Mouse (Mus musculus): ENCODE data around the gene Riox1.
"Not testable (repeated sequence)": the region's sequence is repeated elsewhere in the genome, so short reads cannot be mapped to it uniquely, and the experiment has no call there.

The Riox1 gene

DNA sequence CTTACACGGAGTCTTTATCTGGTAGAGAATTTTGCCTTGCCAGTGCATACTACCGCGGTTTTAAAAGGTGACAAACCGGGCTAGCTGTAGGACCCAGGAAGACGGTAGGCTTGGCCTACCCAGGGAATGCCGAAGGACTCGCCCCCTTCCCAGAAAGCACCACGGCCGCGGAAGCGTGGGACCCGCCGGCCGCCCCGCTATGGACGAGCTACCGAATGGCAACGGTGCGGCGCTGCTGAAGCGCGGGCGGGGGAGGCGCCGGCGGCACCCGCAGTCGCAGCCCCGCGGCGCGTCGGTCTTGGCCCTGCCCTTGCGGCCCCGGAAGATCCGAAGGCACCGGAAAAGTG, at the start of gene Riox1:
Riox1 (plus strand) TSS at position 116 of the 347 bp plus-strand sequence.
- peak; percentile 48 to 76 for DNase-seq (ENCODE audit: low spot score in 2 of 2)

DNA sequence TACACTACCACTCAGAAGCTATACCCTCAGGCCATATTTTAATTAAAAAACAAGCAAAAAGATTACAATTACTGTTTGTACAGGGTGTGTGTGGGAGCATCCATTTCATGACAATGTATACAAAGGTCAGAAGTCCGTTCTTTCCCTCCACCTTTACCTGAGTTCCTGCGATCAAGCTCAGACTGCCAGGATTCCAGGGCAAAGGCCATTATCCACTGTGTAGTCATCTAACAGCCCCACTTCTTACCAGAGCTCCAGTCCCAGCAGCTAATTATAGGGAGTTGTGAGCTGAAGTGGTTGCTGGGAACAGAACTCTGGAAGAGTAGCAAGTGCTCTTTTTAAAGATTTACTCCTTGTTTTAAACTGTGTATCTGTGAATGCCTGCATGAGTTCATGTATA, 40.0 kb upstream of the Riox1 start:
- no peak for DNase-seq (ENCODE audit: low spot score in 2 of 2)

DNA sequence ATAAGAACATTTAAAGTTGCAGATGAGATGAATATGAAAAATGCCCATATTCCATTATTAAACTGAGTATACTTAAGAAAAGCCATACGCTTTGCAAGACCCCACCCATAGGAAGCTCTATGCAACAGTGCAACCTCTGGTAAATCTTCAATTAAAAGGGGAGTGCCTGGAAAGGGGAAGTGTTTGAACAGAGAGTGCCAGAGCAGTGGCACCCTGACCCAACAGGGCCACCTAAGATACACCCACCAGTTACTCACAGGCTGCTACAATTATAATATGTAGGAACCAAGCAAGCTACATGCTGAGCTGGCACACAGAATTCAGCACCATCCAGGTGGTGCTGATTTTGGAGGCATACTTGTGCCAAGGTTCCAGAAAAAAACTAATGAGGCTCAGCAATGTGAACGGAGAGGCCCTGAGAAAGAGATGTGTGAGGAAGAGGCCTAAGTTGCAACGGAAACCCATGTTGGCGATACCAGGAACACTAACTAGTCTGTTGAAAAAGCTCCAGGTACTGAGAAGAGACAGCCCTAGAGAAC, 36.1 kb upstream of the Riox1 start:
- DNase-seq (ENCODE audit: low spot score in 2 of 2): no peak

DNA sequence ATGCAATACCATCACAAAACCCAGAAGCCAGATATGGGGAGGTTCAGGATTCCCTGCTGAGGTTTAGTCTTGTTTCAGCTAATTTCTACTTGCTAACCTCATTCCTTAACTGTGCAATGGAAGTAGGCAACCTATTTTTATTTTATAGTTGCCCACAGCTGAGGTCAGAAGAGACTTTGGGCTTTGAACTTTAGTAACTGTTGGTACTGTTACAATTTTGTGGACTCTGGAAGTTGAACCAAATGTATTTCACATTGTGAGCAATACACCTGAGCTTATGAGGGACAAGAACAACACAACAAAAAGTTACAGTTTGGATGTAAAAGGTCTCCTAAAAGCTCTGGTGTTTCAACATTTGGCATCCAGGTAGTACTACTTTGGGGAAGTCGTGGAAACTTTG, 35.6 kb upstream of the Riox1 start:
- DNase-seq (ENCODE audit: low spot score in 2 of 2): no peak

DNA sequence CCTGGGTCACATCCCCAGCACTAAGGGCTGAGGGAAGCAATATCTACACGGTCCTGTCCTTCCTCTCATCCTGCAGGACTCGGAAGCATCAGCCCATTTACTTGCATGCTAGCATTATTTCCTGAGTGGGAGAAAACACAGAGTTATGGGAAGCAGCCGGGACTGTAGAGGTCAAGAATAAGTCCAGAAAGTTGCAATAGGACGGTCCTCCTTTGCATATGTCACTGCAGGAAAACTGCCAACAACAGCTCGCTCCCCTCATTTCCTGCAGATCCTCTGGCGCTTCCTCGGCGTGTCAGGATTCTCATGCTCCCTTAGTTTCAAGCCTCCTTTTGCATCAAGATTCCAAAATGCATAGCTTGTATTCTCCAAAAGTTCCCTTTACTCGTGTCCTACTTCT, 33.5 kb upstream of the Riox1 start:
- no peak for DNase-seq (ENCODE audit: low spot score in 2 of 2)

DNA sequence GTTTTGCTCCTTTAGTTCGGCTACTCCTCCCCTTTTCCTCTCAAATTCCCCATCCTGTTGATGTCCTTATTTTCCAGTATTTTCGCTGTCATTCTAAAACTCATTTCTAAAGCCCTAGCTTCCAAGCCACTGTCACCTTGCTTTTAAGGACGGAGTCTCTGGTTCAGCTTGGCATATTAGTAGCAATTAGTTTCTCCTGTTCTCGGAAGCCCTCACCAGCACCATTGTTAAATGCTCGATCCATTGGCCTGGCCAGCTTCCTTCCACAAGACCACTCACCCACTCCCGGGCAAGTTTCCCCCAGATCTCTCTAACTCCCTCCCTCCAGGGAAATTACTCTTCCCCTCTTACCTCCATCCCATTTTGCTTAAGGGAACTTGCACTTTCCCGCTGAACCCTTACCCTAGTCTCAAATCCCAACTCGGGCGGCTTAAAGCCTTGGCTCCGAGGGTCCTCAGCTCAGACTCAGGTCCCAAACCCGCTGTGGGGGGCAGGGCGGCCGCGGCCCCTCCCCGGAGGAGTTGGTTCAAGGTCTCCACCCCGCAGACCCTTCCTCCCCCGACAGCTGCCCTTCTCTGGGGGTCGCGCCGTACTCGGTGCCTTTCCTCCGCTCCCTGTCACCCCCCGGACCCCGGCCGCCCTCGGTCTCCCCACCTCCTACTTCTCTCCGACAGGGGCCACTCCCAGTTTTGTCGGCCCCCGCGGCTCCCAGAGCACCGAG, 29.5 kb upstream of the Riox1 start:
- DNase-seq (ENCODE audit: low spot score in 2 of 2): peak in 1 of 2 experiments; percentile 21

DNA sequence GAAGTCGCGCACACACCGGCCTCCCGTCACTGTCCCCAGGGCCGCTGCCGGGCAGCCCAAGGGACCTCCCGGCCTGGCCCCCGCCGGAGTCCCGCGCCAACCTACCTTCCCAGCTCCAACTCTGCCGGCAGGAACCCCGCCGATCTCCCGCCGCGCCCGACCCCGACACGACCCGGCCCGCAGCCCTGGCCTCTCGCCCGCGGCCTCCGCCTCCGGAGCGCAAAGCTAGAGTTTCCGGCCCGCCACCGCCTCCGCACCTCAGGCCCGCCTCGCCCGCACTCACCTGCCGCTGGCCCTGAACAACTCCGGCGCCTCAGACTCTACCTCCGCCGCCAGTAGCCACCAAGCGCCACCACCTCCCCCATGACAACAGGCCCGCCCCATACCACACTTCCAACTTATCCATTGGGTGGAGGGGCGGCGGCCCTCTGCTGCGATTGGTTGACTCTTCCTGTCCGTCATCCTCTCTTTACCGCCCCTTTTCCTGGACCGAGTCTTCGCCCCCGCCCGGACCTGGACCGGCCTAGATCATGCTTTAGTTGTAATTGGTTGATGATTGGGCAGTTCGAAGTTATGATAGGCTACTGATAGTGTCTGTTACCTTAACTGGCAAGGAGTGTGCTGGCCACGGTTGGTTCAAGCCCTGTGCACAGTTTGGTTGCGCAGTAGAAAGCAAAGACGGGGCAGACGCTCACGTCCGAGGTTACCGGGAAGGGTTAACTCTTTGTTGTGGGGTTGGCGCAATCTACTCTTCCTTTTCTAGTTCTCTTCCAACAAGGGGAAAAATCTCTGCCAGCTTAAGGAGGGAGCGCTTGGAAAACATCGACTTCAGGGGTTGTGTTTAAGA, 28.6 kb upstream of the Riox1 start, which contains the start of gene Numb:
Numb (minus strand) TSS at position 400 of the 847 bp plus-strand sequence.
- DNase-seq (ENCODE audit: low spot score in 2 of 2): peak; percentile 92 to 97

DNA sequence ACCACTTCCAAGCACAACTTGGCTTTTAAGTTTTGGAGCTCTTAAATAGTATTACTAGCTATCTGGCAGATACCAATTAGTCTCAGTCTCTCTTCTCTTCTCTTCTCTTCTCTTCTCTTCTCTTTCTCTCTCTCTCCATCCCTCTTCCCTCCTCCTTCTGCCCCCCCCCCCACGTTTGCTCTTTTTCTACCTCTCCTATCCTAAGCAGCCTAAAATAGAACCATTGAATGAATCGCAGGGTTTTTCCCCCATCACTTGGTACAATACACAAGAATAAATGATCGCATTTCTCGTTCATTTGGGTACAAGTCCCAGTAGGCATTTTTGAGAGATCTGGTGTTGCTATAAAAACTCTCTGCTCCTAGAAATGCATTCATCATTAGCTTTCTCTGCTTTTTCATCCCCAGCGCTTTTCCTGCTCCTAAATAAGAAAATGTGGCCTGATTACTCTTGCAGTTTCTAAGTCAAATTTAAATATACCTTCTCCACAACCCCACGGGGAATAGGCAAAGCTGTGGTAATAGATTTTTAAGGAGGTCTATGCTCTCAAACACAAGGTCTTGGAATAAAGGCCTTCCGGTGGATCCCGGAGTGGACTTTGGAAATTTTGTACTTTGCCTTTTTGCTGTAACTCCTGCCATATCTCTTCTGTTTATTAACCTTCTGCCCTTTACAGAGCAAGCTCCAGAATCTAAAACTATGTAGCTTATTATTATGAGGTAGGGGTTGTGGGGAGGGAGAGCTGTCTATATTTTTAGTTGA, 27.5 kb upstream of the Riox1 start:
- no peak for DNase-seq (ENCODE audit: low spot score in 2 of 2)

DNA sequence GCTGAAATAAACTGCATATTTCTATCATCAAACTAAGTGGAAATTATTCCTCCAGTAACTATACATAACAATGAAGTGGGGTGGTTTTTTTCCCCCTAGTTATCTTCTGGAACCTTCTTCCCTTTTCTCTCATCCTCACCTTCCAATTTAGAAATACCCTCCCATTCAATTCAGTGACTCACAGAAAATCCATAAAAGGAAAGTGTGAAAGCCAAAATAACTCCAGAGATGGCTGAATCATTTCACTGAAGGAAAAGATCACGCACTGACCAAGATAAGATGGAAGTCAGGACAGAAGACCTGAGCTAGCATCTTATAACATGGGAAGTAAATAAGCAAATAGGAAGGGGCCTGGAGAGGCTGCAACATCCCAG, 26.9 kb upstream of the Riox1 start:
- DNase-seq (ENCODE audit: low spot score in 2 of 2): no peak

DNA sequence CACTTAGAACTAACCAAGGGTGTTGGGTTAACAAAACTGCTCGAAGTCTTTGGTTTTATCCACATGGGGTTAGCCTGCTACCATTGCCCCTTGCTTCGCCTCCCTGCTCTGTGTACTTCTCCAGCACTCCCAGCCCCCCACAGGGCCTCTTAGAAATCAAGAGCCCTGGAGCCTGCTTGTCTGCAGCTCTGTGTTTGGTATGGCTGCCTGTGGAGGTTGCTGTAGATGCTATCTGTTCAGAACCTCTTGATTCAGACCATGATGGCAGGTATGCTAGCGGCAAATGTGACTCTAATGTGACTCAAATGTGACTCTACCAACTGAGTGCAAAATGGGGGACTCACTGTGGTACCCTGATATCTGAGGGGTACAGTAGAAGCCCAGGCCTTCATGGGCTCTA, 26.1 kb upstream of the Riox1 start:
- DNase-seq (ENCODE audit: low spot score in 2 of 2): no peak

DNA sequence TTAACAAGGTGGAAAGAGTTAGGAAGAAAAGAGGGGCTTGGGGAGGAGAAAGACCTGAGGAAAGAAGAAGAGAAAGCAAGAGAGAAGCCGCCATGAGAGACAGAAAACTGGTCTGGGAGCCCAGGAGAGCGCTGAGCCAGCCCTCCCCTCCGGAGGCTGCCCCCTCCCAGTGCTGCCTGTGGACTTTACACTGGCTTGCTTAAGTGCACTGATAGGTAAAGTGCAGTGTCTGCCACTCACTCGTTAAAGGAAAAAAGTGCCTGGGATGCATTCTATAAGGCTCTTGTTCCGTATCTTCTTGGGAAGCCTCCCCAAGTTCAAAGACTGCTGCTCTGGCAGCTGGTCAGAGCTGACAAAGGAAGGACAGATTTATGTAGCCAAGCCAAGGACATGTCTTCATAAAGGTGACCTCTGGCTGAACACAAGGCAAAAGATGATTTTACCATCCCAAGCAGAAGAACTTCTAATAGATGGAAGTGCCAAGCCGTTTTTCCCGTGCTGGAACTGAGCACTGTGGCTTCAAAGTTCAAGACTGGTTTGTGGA, 25.2 kb upstream of the Riox1 start:
- DNase-seq (ENCODE audit: low spot score in 2 of 2): no peak

DNA sequence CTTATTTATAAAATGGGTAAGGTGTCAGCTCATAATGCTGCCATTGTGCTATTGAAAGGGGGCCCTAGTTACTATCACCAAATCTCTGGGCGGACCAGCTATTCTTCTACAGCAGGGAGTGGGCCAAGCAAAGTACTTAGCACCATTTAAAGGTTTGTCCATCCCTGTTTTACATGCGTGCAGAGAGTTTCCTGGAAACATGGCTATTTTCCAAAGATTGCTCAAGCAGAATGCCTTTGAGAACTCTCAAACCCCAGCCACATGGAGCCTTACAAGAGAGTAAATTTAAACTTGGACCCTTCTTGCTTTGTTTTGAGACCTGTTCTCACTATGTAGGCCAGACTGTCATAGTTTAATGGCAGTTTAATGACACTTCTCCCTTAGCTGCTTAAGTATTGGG, 24.3 kb upstream of the Riox1 start:
- no peak for DNase-seq (ENCODE audit: low spot score in 2 of 2)

DNA sequence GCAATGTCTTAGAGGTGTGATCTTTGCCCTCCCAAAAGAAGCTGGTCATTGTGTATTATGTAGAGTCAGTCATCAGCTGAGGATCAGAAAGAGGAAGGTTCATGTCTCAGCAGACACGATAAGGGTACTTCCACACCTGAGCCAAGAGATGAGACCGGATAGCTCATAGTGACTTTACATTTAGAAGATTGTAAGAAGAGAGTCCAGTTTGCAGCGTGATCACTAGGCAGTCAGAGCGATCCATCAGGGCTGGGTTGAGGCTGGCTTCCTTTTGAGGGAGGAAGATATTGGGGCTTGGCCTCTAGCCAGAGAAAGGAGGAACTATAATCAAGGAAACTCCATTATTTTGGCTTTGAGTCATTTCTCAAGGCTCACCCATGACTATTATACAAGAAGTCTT, 22.7 kb upstream of the Riox1 start:
- no peak for DNase-seq (ENCODE audit: low spot score in 2 of 2)

DNA sequence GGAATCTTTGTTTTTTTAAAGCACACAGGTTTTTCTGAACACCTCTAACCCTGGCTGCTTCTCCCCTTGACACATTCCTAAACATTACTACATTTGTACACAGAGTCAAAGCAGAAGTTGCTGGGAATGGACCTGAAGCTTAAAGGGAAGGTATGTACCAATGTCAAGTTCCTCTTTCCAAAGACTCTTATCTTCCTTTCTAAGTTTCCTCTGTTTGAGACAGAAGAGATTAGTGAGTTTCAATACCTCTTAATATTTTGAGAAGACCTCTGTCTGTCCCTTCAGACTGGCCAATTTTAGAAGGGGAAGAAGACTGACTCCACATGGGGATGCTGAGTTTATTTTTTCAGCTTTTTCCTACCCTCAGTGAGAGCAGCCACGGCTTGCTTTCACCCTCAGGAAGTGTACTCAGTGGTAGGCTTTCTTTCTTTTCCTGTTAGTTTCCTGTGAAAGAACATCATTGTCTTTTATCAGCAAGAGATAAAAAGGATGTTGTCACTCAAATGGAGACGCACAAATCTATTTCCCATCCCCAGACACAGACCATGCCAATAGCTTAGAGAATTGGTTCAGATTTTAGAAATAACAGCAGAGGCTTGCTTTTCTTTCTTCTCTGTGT, 21.1 kb upstream of the Riox1 start:
- no peak for DNase-seq (ENCODE audit: low spot score in 2 of 2)

DNA sequence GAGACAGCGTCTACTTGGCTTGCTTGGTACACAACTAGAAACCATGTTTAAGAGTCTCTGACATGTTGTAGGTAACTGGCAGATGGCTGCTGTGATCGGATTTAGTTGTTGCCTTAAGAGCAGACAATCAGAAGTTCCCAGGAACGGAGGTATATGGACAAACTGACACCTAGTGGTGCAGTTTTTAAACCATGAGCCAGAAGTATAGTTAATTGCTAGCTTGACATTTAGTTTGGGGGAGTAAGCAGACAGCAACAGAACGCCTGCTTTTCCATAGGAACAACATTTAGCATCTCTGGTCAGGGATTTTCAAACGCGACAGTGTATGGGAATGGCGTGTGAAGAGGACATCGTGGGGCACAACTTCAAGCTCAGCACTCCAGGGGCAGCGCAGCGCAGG, 12.8 kb upstream of the Riox1 start:
- DNase-seq (ENCODE audit: low spot score in 2 of 2): no peak

DNA sequence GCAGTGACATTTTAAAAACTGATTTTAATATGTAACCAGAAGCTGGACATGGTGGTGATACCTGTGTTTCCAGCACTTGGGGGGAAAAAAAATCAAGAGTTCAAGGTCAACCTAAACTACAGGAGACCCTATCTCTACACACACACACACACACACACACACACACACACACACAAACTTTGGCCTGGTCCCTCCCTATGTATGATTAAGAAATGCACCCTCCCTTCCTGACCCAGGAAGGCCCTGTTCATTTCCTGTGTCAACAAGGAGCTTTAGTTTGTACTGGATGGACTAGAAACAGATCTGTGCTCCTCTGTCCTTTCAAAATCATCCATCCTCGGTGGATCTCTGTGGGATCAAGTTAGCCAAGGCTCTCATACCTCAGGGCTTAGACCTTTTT, 11.8 kb upstream of the Riox1 start:
- DNase-seq (ENCODE audit: low spot score in 2 of 2): not testable (repeated sequence)

DNA sequence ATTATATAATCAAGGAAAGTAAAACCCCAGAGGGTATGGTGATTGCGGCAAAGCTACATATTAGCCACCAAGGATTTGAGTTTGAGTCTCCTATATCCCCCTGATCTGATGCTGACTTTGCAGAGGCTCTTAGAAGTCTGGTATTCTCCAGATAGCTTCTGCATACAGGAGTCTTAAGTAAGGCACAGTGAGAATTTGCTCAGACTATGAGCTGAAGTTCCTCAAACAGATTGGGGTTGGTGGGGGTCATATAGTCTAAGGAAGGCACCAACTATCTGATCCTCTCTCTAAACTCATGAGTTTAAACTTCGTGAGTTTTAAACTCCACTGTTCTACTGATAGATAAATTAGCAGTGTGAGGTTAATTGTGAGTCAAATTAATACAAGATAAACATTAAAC, 11.1 kb upstream of the Riox1 start:
- DNase-seq (ENCODE audit: low spot score in 2 of 2): no peak

DNA sequence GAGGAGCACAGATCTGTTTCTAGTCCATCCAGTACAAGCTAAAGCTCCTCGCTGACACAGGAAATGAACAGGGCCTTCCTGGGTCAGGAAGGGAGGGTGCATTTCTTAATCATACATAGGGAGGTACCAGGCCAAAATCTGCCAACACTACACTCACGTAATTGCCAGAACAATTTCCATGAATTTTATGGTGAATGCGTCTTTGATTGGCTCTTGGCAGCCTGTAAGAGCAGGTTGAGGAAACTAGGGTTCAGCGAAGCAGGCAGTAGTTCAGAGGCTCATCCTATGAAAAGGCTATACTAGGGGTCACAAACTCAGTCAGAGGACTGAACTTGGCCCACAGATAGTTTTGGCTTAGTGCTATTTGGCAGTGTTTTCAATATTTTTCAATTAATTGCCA, 10.4 kb upstream of the Riox1 start:
- DNase-seq (ENCODE audit: low spot score in 2 of 2): no peak

DNA sequence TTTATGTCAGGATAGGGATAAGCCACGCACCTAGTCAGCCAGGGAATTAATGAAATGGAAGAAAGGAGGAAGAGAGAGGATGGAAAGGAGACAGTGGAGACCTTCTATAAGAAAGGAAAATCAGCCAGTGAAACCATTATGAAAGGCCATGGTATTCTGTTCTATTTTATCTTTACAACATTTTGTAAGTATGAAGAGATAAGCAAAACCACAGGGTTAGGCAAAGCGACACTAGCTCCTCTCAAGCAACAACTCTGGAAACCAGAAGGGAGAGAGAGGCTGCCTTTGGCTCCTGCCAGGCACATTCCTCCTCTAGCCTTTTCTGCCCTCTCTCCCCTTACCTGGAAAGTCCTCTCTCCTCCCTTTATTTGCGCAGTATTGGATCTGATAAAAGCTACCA, 8.5 kb upstream of the Riox1 start:
- DNase-seq (ENCODE audit: low spot score in 2 of 2): no peak

DNA sequence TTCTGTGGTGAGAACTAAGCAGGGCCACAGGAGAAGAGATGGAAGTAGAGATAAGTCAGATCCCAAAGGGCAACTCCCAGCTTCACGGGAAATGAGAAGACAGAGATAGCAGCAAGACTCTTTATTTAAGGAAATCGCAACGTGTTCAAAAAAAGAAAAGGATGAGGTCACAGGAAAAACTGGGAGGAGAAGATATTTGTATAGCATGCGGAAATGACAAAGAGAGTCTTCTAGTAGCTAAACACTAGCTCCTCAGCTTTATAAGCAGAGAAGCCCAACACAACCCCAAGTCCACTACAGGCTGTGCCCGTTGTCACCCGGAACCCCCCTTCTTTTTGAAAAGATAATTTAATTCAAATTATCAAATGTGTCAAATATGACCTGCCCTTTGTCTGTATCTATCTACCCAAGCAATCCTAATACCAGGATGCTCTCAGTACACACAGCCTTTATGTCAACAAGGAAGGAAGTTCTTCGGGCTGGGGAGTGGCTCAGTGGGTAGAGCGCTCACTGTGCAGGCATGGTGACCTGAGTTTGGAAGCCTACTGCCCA, 3.1 kb upstream of the Riox1 start:
- no peak for DNase-seq (ENCODE audit: low spot score in 2 of 2)

DNA sequence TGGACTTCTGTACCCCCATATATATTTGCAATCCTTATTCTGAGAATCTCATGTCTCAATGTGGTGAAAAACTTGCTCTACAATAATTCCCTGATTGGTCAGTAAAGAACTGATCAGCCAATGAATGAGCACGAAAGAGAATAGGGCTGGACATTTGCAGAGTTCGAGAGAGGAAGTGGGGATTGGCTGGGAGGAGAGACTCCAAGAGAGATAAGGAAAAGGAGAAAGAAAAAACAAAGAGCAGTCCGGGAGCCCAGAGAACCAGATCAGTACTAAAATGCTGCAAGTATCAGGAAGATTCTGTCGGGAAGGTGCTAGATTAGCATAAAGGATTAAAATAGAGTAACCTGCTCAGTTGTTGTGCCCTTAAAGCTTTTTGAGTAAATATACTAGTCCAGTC, 1.4 kb upstream of the Riox1 start:
- DNase-seq (ENCODE audit: low spot score in 2 of 2): no peak

Measured in cerebellum, postnatal 4 days (tissue).